Mouse (Mus musculus) heart, postnatal 0 days (tissue): Measurements from ENCODE around the gene Slfn1.

ENCODE experiments used
- CTCF ChIP-seq: IDR thresholded peaks from 2 replicates; pipeline ENCODE4 v1.5.1; 2016; ENCODE audit warnings: antibody characterized with exemption, control low read depth, low read depth
- EP300 ChIP-seq: IDR thresholded peaks from 2 replicates; pipeline ENCODE4 v1.6.1; 2016; ENCODE audit warnings: antibody characterized with exemption, low read depth

DNA sequence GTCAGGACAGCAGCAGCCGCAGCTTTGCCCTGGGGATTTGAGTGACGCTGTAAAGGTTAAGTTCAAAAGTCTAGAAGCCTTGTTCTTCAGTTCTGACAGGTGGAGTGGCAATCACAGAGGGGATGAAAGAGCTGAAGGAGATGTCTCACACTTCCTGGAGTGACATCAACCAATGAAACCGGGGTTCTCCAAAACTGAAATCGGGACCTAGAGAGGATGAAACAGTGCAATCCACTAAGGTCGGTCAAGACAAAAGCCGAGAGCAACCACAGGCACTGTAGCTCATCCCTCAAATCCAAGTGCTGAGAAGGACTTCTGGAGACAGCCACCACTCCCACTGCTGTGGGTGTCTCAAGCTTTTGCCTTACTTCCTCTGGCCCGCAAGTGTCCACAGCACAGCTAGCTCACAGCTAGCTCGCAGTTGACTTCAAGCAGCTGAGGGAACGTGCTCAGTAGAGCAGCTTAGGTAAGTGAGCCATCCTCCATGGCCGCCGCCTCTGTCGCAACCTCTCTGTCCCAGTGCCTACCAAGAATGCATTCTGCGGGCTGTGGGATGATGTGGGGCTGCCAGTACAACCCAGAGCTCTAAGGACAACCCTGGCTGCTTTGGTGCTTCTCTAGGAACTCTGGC lies at the start of gene Slfn1:
- TF ChIP-seq CTCF (no peak), EP300 (no peak)
